8 mouse cellular contexts compared by ENCODE assay signal in the genomic region with DNA sequence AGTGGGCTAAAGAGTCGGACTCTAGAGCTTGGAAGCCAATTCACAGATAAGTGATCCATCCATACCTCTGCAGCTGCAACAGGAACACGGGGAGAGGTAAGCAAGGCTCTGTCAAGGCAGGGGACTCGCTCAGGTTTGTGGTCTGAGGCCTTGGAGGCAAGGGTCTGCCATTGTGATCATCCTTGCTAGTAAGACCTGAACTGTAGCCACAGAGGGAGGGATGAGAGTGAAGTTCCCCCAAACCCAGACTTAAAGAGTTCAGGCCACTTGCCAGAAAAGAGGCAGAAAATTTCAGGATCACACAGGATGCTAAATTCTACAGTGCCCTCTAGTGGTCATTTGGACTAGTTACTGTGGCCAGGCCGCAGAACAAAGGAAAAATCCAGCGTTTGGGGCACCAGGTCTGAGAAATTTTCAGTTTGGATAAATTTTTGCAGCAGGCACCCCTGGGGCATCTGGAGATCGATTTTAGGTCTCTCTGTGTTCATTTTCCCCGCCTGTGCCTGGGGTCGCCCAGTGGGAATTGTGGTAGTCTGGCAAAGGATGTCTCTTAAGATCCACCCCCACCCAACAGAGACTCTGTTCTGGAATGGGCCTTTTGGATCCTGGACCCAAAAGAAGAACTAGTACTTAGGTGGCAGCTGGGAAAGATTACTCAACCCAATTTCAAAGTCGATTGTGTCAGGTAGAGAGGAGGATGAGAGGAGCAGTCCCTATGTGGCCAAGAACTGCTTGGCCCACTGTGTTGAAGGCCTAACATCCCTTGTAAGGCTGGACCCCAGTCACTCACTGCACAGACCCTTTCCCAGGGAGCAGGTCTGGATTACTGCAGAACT. TPM values are rescaled to one million over a fixed set of nuclear protein-coding genes. Genes with fewer than 3 reads are reported as not detected.
DNase-seq lines count a peak whose midpoint lies in the region; ATAC-seq lines count a peak whose summit lies in the region.

No protein-coding gene starts in this region.

- H3K9me3 ChIP-seq in limb, embryonic 12.5 days: no peaks in the 10 kb centered on the region
- H3K9me3 ChIP-seq in neural tube, embryonic 12.5 days: no peaks in the 10 kb centered on the region

- H3K27me3 ChIP-seq in limb, embryonic 12.5 days: no peaks in the 10 kb centered on the region
- H3K27me3 ChIP-seq in neural tube, embryonic 12.5 days (replicated peaks): no peaks in the 10 kb centered on the region

- H3K27ac ChIP-seq in limb, embryonic 12.5 days: no peak overlapping the region
- H3K27ac ChIP-seq in neural tube, embryonic 12.5 days: no peak overlapping the region

- DNase-seq in urinary bladder, postnatal 36 days (ENCODE audit: low spot score in 2 of 2): peak; percentile 8 to 12
- DNase-seq in urinary bladder, postnatal 10 days (ENCODE audit: low spot score): no peak
- DNase-seq in cerebellum, adult 8-10 months: peak; percentile 30
- DNase-seq in frontal cortex, postnatal 10 days (ENCODE audit: low spot score in 2 of 2): peak; percentile 9 to 14
- DNase-seq in kidney, adult 18-20 months: peak; percentile 30

- H3K36me3 ChIP-seq in limb, embryonic 12.5 days: no peaks in the 10 kb centered on the region
- H3K36me3 ChIP-seq in neural tube, embryonic 12.5 days: no peaks in the 10 kb centered on the region

- H3K4me3 ChIP-seq in limb, embryonic 12.5 days (replicated peaks): no peak overlapping the region
- no peak overlapping the region for H3K4me3 ChIP-seq in neural tube, embryonic 12.5 days

- no peaks in the 10 kb centered on the region for H3K4me1 ChIP-seq in limb, embryonic 12.5 days (replicated peaks)
- no peaks in the 10 kb centered on the region for H3K4me1 ChIP-seq in neural tube, embryonic 12.5 days

- H3K9ac ChIP-seq in limb, embryonic 12.5 days (replicated peaks): no peak overlapping the region
- no peak overlapping the region for H3K9ac ChIP-seq in neural tube, embryonic 12.5 days

- peak; percentile 56; the same call in 1 of the 2 replicates for ATAC-seq in limb, embryonic 12.5 days (ENCODE audit: insufficient number of reproducible peaks, insufficient read depth, low FRiP score, low TSS enrichment, low read depth)
- ATAC-seq in neural tube, embryonic 12.5 days (ENCODE audit: low FRiP score, low read depth): peak; percentile 80
- ATAC-seq in monocyte, adult 5-6 weeks (replicated peaks; ENCODE audit: insufficient number of reproducible peaks, low FRiP score, low TSS enrichment, poor library complexity, severe bottlenecking): no peak

- no peak overlapping the region for H3K4me2 ChIP-seq in limb, embryonic 12.5 days
- no peak overlapping the region for H3K4me2 ChIP-seq in neural tube, embryonic 12.5 days (replicated peaks)

- WGBS in limb, embryonic 12.5 days: 43% methylated on average over 9 of the region's 9 CpGs
- WGBS in neural tube, embryonic 12.5 days: 39% methylated on average over 9 of the region's 9 CpGs

RNA-seq across cellular contexts. Expression of a gene that starts 24.6 kb away (rescaled TPM):
- 13.5 and 13.6 TPM in 2 replicates for polyA plus RNA-seq in limb, embryonic 12.5 days (2016; fragmentation: Nextera tagmentation; extraction: Ambion mirVana)
- 14.1 and 16.4 TPM in 2 replicates for polyA plus RNA-seq in neural tube, embryonic 12.5 days (2016; fragmentation: Nextera tagmentation; extraction: Ambion mirVana)
- 16.5 to 25.6 TPM (median 20.1 TPM) in 3 replicates for total RNA-seq in monocyte, adult 5-6 weeks (2017)
